Mouse (Mus musculus) neural tube, embryonic 11.5 days (tissue): ENCODE measurements around the gene Anxa5. TPM values are rescaled to one million over a fixed set of nuclear protein-coding genes. Genes with fewer than 3 reads are reported as not detected.

Experiments
- ATAC-seq: fragments of 200-750 bp; cut with Nextera tagmentation; 2 replicates; pipeline ENCODE4 v1.8.0; 2017; ENCODE audit warnings: moderate number of reproducible peaks, mild to moderate bottlenecking, moderate TSS enrichment, moderate library complexity; ENCODE audit not compliant: insufficient read depth, low FRiP score, low TSS enrichment
- DNase-seq: peaks from one replicate; pipeline ENCODE4 v3.0.0-alpha.2; 2015; ENCODE audit warnings: low spot score
- H3K27ac ChIP-seq: fragments of 300-500 bp; sonication (generic); 2 replicates; pipeline ENCODE4 v1.5.1; 2014; ENCODE audit warnings: low read depth, mild to moderate bottlenecking, low read length
- H3K27me3 ChIP-seq: fragments of 300-500 bp; sonication (generic); 2 replicates; pipeline ENCODE4 v1.6.1; 2014; ENCODE audit warnings: mild to moderate bottlenecking, low read length, mixed read lengths; ENCODE audit not compliant: control insufficient read depth, insufficient read depth
- H3K36me3 ChIP-seq: fragments of 300-500 bp; sonication (generic); 2 replicates; pipeline ENCODE4 v1.6.1; 2014; ENCODE audit warnings: mild to moderate bottlenecking, low read length, moderate library complexity, mixed read lengths; ENCODE audit not compliant: control insufficient read depth, insufficient read depth
- H3K4me1 ChIP-seq: fragments of 300-500 bp; sonication (generic); 2 replicates; pipeline ENCODE4 v1.6.1; 2014; ENCODE audit warnings: low read length, mixed read lengths; ENCODE audit not compliant: control insufficient read depth, insufficient read depth
- H3K4me2 ChIP-seq: fragments of 300-500 bp; sonication (generic); 2 replicates; pipeline ENCODE4 v1.6.1; 2014; ENCODE audit warnings: low read depth, mild to moderate bottlenecking, moderate library complexity
- H3K4me3 ChIP-seq: fragments of 300-500 bp; sonication (generic); 2 replicates; pipeline ENCODE4 v1.5.1; 2014; ENCODE audit warnings: low read depth, low read length
- H3K9ac ChIP-seq: fragments of 300-500 bp; sonication (generic); 2 replicates; pipeline ENCODE4 v1.6.1; 2014; ENCODE audit warnings: mild to moderate bottlenecking, low read length
- H3K9me3 ChIP-seq: fragments of 300-500 bp; sonication (generic); 2 replicates; pipeline ENCODE4 v1.6.1; 2016; ENCODE audit warnings: low read length; ENCODE audit not compliant: control insufficient read depth
- WGBS: fragments of 180-500 bp; shearing (Covaris S2); extraction: QIAGEN DNeasy Blood & Tissue Kit; methylation state at CpG from one replicate; pipeline ENCODE4 v1.1.7; 2014; 5-methylcytosine and 5-hydroxymethylcytosine counted together
- polyA plus RNA-seq: library from polyadenylated mRNA; unstranded; fragments of >200 nt; fragmentation: Nextera tagmentation; extraction: Ambion mirVana; gene quantifications from 2 replicates; pipeline ENCODE4 v1.2.1, GENCODE M21; 2014

Anxa5 gene
- polyA plus RNA-seq, 1 experiment from 2014 or later: 133 TPM

DNA sequence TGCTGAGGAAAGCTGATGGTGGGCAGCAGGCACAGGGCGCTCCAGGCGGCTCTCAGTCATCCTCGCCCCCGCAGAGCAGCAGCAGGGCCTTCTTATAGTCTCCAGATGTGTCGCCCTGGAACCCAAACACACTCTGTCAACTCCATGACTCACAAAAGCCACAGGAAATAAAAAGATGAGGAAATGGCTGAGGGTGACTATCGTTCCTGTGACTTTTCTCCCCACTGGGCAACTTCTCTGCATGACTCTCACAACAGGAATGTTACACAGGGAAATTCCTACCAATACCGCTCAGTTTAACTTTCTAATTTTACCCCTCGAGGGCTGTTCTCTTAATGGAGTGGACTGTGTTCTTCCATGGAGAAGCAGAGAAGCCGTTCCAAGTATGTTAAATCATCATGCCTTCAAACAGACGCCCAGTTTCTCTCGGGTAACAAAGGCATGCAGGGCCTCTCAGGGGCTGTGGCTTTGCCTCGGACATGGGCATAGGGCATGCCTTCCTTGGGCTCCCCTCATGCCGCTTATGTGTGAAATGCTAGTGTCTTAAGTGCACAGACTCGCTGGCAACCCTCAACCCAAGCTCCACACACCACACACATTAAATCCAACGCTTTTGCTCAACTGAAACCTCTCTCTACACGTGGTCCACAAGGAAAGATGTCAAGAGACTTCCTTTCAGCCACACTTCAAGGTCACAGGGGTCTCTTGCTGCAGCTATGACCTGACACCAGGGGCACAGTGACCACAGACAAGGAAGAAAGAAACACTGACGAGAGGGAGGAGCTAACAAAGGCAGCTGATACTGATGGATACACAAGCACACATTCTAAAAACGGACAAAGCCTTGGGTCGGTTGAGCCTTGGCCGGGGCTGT, 26.2 kb downstream of the Anxa5 start:
- H3K4me1 ChIP-seq: 0 out of 2 replicates have a peak, but pooled peaks cover 5% of the 10 kb centered on the region
- DNase-seq (no peak), ATAC-seq (no peak)
- no peaks in the 10 kb centered on the region for H3K9me3 ChIP-seq
- WGBS: 41% methylated on average over 20 of the region's 20 CpGs
- H3K4me2 ChIP-seq: no peak overlapping the region
- H3K4me3 ChIP-seq: no peak overlapping the region
- H3K27ac ChIP-seq: no peak overlapping the region
- H3K36me3 ChIP-seq: no peaks in the 10 kb centered on the region
- no peak overlapping the region for H3K9ac ChIP-seq
- no peaks in the 10 kb centered on the region for H3K27me3 ChIP-seq

GRCm38 (mm10) chr3:36446918-36447317, 28.8 kb downstream of the Anxa5 start:
- Histone ChIP-seq H3K4me3 (no peak overlapping the region), H3K27me3 (no peaks in the 10 kb centered on the region), H3K9me3 (no peaks in the 10 kb centered on the region), H3K9ac (no peak overlapping the region), H3K27ac (no peak overlapping the region), H3K36me3 (no peaks in the 10 kb centered on the region), H3K4me1 (0 out of 2 replicates have a peak, but pooled peaks cover 5% of the 10 kb centered on the region), H3K4me2 (no peak overlapping the region)
- no peak for DNase-seq
- WGBS: 84% methylated on average over 6 of the region's 6 CpGs
- ATAC-seq: no peak

DNA sequence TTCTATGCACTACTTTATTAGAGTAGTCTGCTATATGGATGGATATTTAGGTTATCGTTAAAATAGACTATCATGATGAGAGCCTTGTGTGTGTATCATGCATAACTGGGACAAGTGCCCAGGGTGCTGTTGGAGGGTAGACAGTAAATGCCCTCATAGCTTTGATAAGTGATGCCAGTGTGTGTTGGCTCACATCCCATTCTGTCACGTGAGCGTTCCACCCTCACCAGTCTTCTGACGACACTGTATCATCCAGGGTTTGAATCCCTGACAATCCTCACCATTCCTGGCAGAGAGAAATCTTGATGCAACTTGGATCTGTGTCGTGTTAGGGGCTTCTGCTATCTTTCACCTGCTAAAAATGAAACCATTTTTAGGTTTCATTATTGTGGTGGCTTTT, 29.2 kb downstream of the Anxa5 start:
- Histone ChIP-seq H3K27ac (no peak overlapping the region), H3K36me3 (no peaks in the 10 kb centered on the region), H3K9ac (no peak overlapping the region), H3K4me3 (no peak overlapping the region), H3K4me1 (0 out of 2 replicates have a peak, but pooled peaks cover 5% of the 10 kb centered on the region), H3K4me2 (no peak overlapping the region), H3K9me3 (no peaks in the 10 kb centered on the region), H3K27me3 (no peaks in the 10 kb centered on the region)
- 87% methylated on average over 5 of the region's 5 CpGs for WGBS
- no peak for DNase-seq
- ATAC-seq: no peak

GRCm38 (mm10) chr3:36446041-36446440, 29.7 kb downstream of the Anxa5 start:
- no peak overlapping the region for H3K27ac ChIP-seq
- no peak for DNase-seq
- no peak overlapping the region for H3K4me2 ChIP-seq
- no peaks in the 10 kb centered on the region for H3K36me3 ChIP-seq
- H3K27me3 ChIP-seq: no peaks in the 10 kb centered on the region
- no peak for ATAC-seq
- no peak overlapping the region for H3K4me3 ChIP-seq
- H3K9me3 ChIP-seq: no peaks in the 10 kb centered on the region
- 0 out of 2 replicates have a peak, but pooled peaks cover 5% of the 10 kb centered on the region for H3K4me1 ChIP-seq
- WGBS: 92% methylated on average over 3 of the region's 3 CpGs
- no peak overlapping the region for H3K9ac ChIP-seq

GRCm38 (mm10) chr3:36442426-36442825, 33.3 kb downstream of the Anxa5 start:
- H3K9me3 ChIP-seq: no peaks in the 10 kb centered on the region
- 0% methylated on average over 2 of the region's 2 CpGs for WGBS
- no peak overlapping the region for H3K4me3 ChIP-seq
- H3K27me3 ChIP-seq: no peaks in the 10 kb centered on the region
- H3K4me1 ChIP-seq: no peaks in the 10 kb centered on the region
- H3K36me3 ChIP-seq: no peaks in the 10 kb centered on the region
- H3K27ac ChIP-seq: no peak overlapping the region
- DNase-seq: peak; percentile 60
- H3K4me2 ChIP-seq: no peak overlapping the region
- ATAC-seq: peak; percentile 66; the same call in 1 of the 2 replicates
- no peak overlapping the region for H3K9ac ChIP-seq

GRCm38 (mm10) chr3:36440280-36440679, 35.4 kb downstream of the Anxa5 start:
- ATAC-seq: no peak
- no peak overlapping the region for H3K27ac ChIP-seq
- no peaks in the 10 kb centered on the region for H3K4me1 ChIP-seq
- H3K9me3 ChIP-seq: no peaks in the 10 kb centered on the region
- H3K36me3 ChIP-seq: no peaks in the 10 kb centered on the region
- DNase-seq: no peak
- no peaks in the 10 kb centered on the region for H3K27me3 ChIP-seq
- 89% methylated on average over 4 of the region's 4 CpGs for WGBS
- no peak overlapping the region for H3K4me2 ChIP-seq
- no peak overlapping the region for H3K9ac ChIP-seq
- H3K4me3 ChIP-seq: no peak overlapping the region

- no peak overlapping the region for H3K4me3 ChIP-seq
- DNase-seq (no peak), ATAC-seq (no peak)
- 87% methylated on average over 1 of the region's 1 CpGs for WGBS
- no peaks in the 10 kb centered on the region for H3K27me3 ChIP-seq
- no peak overlapping the region for H3K27ac ChIP-seq
- no peak overlapping the region for H3K4me2 ChIP-seq
- no peaks in the 10 kb centered on the region for H3K9me3 ChIP-seq
- no peaks in the 10 kb centered on the region for H3K36me3 ChIP-seq
- no peak overlapping the region for H3K9ac ChIP-seq
- H3K4me1 ChIP-seq: no peaks in the 10 kb centered on the region
Observed at GRCm38 (mm10) chr3:36430360-36430759, 45.3 kb downstream of the Anxa5 start.

DNA sequence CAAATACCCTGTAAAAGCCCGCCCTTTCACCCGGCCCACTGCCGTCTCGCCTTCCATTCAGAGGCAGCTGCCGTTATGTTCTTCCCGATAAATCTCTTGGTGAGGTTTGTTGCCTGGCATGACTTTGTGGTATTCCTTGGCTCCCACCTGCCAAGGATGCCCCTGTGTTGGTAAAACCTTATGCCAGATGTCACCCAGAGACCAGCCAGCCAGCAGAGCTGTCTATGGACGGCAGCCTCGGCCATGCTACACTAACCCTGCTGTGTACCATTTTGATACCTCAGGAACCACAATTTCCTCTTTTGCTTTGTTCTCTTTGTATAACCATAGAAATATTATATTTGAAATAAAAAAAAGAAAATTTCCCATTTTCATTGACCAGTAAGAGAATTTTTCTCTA, 48.3 kb downstream of the Anxa5 start:
- no peak for ATAC-seq
- no peak overlapping the region for H3K4me2 ChIP-seq
- 95% methylated on average over 8 of the region's 8 CpGs for whole genome bisulfite sequencing
- H3K36me3 ChIP-seq: no peaks in the 10 kb centered on the region
- no peaks in the 10 kb centered on the region for H3K9me3 ChIP-seq
- no peaks in the 10 kb centered on the region for H3K4me1 ChIP-seq
- H3K4me3 ChIP-seq: no peak overlapping the region
- DNase-seq: no peak
- no peak overlapping the region for H3K27ac ChIP-seq
- no peak overlapping the region for H3K9ac ChIP-seq
- H3K27me3 ChIP-seq: no peaks in the 10 kb centered on the region

DNA sequence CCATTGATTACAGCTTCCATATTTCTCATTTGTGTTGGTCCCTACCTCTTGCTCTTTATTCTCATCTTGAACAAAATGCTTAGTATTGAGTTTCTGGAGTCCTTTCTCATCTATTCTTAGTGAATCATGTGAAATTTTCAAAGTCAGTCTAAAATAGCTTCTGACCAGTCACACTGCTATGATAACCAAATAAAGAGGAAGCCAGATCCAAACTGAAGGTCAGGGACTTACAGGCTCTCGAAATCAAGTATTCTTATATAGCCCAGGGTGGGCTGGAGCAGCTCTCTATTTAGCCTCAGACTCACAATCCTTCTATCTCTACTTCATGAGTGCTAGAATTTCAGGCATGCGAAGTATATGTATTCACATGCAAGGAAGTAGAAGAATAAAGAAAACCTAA, 66.2 kb downstream of the Anxa5 start:
- no peak overlapping the region for H3K9ac ChIP-seq
- H3K9me3 ChIP-seq: no peaks in the 10 kb centered on the region
- no peaks in the 10 kb centered on the region for H3K4me1 ChIP-seq
- DNase-seq: no peak
- 90% methylated on average over 2 of the region's 2 CpGs for WGBS
- H3K27ac ChIP-seq: no peak overlapping the region
- no peaks in the 10 kb centered on the region for H3K27me3 ChIP-seq
- no peak for ATAC-seq
- H3K36me3 ChIP-seq: no peaks in the 10 kb centered on the region
- no peak overlapping the region for H3K4me3 ChIP-seq
- H3K4me2 ChIP-seq: no peak overlapping the region
